Comparison of ENCODE assay signal across 8 mouse cellular contexts in the genomic region with DNA sequence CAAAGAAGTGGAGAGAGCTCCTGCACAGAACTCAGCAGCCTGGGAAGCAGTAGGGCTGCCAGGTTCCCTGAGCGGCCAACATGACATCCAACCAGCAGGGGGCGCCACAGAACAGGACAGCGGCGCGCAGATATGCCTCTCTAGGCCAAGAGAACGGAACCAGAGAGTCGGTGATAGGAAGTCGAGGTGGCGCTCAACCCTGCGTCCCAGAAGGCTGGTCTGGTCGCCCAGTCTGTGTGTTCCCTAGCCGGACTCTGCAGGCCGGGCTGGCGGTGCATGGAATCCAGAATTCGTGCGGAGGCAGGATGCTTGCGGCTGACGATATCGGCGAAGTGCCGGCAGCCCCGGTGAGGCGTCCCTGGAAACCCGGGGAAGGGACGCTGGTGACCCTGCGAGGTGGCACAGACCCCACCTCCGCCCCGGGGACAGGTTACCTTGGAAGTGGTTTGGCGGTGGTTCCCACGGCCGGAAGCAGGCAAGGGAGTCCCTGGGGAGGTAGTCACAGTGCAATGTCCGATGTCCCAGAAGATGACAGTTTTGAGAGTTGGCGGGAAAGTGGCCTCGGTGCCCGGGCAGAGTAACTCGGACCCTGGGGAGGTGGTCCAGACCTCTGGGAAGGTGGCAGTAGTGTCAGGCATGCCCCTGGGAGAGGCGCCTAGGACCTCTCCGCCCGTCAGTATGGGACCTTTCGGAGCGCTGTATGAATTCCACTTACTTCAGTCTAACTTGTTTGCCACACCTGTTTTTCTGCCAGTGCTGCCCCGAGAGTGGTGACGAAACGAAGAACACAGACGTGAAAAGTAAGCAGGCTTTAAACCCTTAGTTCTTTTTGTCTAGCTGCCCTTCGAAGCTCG. TPM values are rescaled to one million over a fixed set of nuclear protein-coding genes. Genes with fewer than 3 reads are reported as not detected.
DNase-seq lines count a peak whose midpoint lies in the region; ATAC-seq lines count a peak whose summit lies in the region.

A gene (plus strand): TSS at position 176 of the 854 bp plus-strand sequence.

- ATAC-seq in inflammation-experienced regulatory T-cells, adult 6 months, result peak; percentile 83
- peak; percentile 83 for ATAC-seq in megakaryocyte-erythroid progenitor cell, adult 5-6 weeks (replicated peaks; ENCODE audit: low FRiP score, low TSS enrichment, poor library complexity, severe bottlenecking)

- DNase-seq in adrenal gland, adult (ENCODE audit: inconsistent age in 2 of 2, low spot score in 1 of 2), result peak; percentile 92 to 98
- peak; percentile 97 for DNase-seq in embryo, embryonic 10.5 days (ENCODE audit: low spot score)
- peak; percentile 94 for DNase-seq in gastrocnemius, postnatal 14 days
- peak; percentile 94 to 95 for DNase-seq in left cerebral cortex, postnatal 10 days (ENCODE audit: extremely low spot score in 1 of 2, low spot score in 2 of 2)
- DNase-seq in right cerebral cortex, postnatal 25 days, result peak; percentile 94
- peak; percentile 89 to 97 for DNase-seq in urinary bladder, postnatal 4 days (ENCODE audit: low spot score in 2 of 2)

- intact Hi-C loops in gastrocnemius, postnatal 14 days (cut with DNase I; ENCODE audit: low total_unique reads), result no loop called here
- intact Hi-C loops in left cerebral cortex, postnatal 10 days (cut with DNase I), result no loop called here

RNA-seq across cellular contexts. Expression of the gene that starts here (rescaled TPM):
- 1 to 10 TPM; 7.1 to 8.0 TPM for total RNA-seq in gastrocnemius, postnatal 14 days (2021)
- 10 to 100 TPM; 15.2 to 28.3 (median 18.7) TPM for polyA plus RNA-seq in inflammation-experienced regulatory T-cells, adult 6 months (2017; shearing (Covaris generic))
- 10 to 100 TPM; 22.1 to 22.6 TPM for total RNA-seq in left cerebral cortex, postnatal 10 days (2021)
- total RNA-seq in megakaryocyte-erythroid progenitor cell, adult 5-6 weeks (2014; fragmentation: Nextera tagmentation), result 60.8 and 62.7 TPM in 2 replicates
- total RNA-seq in megakaryocyte-erythroid progenitor cell, adult 5-6 weeks (2017), result 33.6 and 37.5 TPM in 2 replicates

Comparison
In these comparisons a context has a peak if more than half of its experiments do, and no peak if none do; other contexts are left out.
1. Peak in every context shown above with its lines: DNase-seq and ATAC-seq.